In genomic region chr3:19904446-19905275, GRCm38 (mm10) we compare ENCODE assay signal across 9 mouse cellular contexts. TPM values are rescaled to one million over a fixed set of nuclear protein-coding genes. Genes with fewer than 3 reads are reported as not detected.
DNase-seq lines count a peak whose midpoint lies in the region; ATAC-seq lines count a peak whose summit lies in the region.
"Had no signal": no experiment of that assay in that cellular context is flagged by ENCODE, and none has a peak within 500 bp of the region (broad histone marks: within the 10 kb centered on the region; RNA-seq: fewer than 3 reads in every experiment).

No protein-coding gene starts in this region.

- DNase-seq in left cerebral cortex, adult 11 months (ENCODE audit: low spot score) = peak; percentile 23
- DNase-seq in left cerebral cortex, adult 8-10 months (ENCODE audit: low spot score in 2 of 2) = no peak
- DNase-seq in cerebellum, adult 8-10 months = peak; percentile 16
- DNase-seq in left cerebral cortex, postnatal 4 days = peak; percentile 46
- peak; percentile 80 for DNase-seq in midbrain, embryonic 14.5 days

- no peak overlapping the region for H3K4me2 ChIP-seq in midbrain, embryonic 14.5 days (ENCODE audit: low read length)
- no peak overlapping the region for H3K4me2 ChIP-seq in stomach, embryonic 15.5 days
- H3K4me2 ChIP-seq: limb, embryonic 15.5 days had no signal

- intact Hi-C loops in left cerebral cortex, postnatal 4 days (cut with DNase I) = loop anchor here (5.0 to 10.0 kb wide), 2 partner anchors 100 to 293 kb away; no protein-coding TSS in a partner anchor

- peak; percentile 96 for ATAC-seq in frontal cortex, adult (ENCODE audit: low TSS enrichment)
- ATAC-seq in inflammation-experienced regulatory T-cells, adult 6 months = peak; percentile 87
- peak; percentile 86 for ATAC-seq in midbrain, embryonic 14.5 days (ENCODE audit: low FRiP score, low TSS enrichment)
- peak; percentile 60; the same call in 1 of the 2 replicates for ATAC-seq in stomach, embryonic 15.5 days (ENCODE audit: insufficient read depth, low FRiP score, low read depth)

- no peaks in the 10 kb centered on the region for H3K27me3 ChIP-seq in midbrain, embryonic 14.5 days (ENCODE audit: control insufficient read depth, insufficient read depth, low read length)
- no peaks in the 10 kb centered on the region for H3K27me3 ChIP-seq in stomach, embryonic 15.5 days (replicated peaks)
- H3K27me3 ChIP-seq: limb, embryonic 15.5 days had no signal

- H3K36me3 ChIP-seq in midbrain, embryonic 14.5 days (ENCODE audit: control insufficient read depth, insufficient read depth, low read length) = no peaks in the 10 kb centered on the region
- no peaks in the 10 kb centered on the region for H3K36me3 ChIP-seq in stomach, embryonic 15.5 days
- H3K36me3 ChIP-seq: limb, embryonic 15.5 days had no signal

- H3K4me3 ChIP-seq in midbrain, embryonic 14.5 days (replicated peaks; ENCODE audit: low read depth, low read length) = no peak overlapping the region
- H3K4me3 ChIP-seq in stomach, embryonic 15.5 days (replicated peaks) = no peak overlapping the region
- H3K4me3 ChIP-seq: limb, embryonic 15.5 days had no signal

- no peak overlapping the region for H3K9ac ChIP-seq in midbrain, embryonic 14.5 days (replicated peaks; ENCODE audit: low read length)
- no peak overlapping the region for H3K9ac ChIP-seq in stomach, embryonic 15.5 days
- H3K9ac ChIP-seq: limb, embryonic 15.5 days had no signal

- no peak overlapping the region for H3K27ac ChIP-seq in midbrain, embryonic 14.5 days (replicated peaks; ENCODE audit: low read depth, low read length)
- H3K27ac ChIP-seq in stomach, embryonic 15.5 days = no peak overlapping the region
- H3K27ac ChIP-seq: limb, embryonic 15.5 days had no signal

- WGBS in midbrain, embryonic 14.5 days = 25% methylated on average over 5 of the region's 5 CpGs
- 25% methylated on average over 5 of the region's 5 CpGs for WGBS in stomach, embryonic 15.5 days

- H3K4me1 ChIP-seq in midbrain, embryonic 14.5 days (ENCODE audit: control insufficient read depth, insufficient read depth, low read length) = no peaks in the 10 kb centered on the region
- no peaks in the 10 kb centered on the region for H3K4me1 ChIP-seq in stomach, embryonic 15.5 days
- H3K4me1 ChIP-seq: limb, embryonic 15.5 days had no signal

- H3K9me3 ChIP-seq in midbrain, embryonic 14.5 days (ENCODE audit: control insufficient read depth, low read length) = no peaks in the 10 kb centered on the region
- no peaks in the 10 kb centered on the region for H3K9me3 ChIP-seq in stomach, embryonic 15.5 days
- H3K9me3 ChIP-seq: limb, embryonic 15.5 days had no signal

RNA-seq across cellular contexts. Expression of gene Cp, which starts 52.2 kb away (rescaled TPM):
- 10 to 100 TPM; 10.2 to 14.0 (median 11.4) TPM for total RNA-seq in left cerebral cortex, adult 8-10 months (2022)
- polyA plus RNA-seq in inflammation-experienced regulatory T-cells, adult 6 months (2017; shearing (Covaris generic)) = 1 to 10 TPM in 2 of 3 experiments, under 1 TPM in 1; 0.20 to 1.7 (median 1.4) TPM
- total RNA-seq in left cerebral cortex, postnatal 4 days (2021) = 10 to 100 TPM in 1 of 2 experiments, 1 to 10 TPM in 1; 8.8 to 10.6 TPM
- 3.0 and 12.9 TPM in 2 replicates for polyA plus RNA-seq in midbrain, embryonic 14.5 days (2014; fragmentation: Nextera tagmentation; extraction: Ambion mirVana)
- polyA plus RNA-seq in stomach, embryonic 15.5 days (2015; fragmentation: Nextera tagmentation; extraction: Ambion mirVana) = 0.99 and 1.7 TPM in 2 replicates

Comparison
In these comparisons a context has a peak if more than half of its experiments do, and no peak if none do; other contexts are left out.
1. DNase-seq: peak in left cerebral cortex, adult 11 months (single experiment), cerebellum, adult 8-10 months (single experiment), left cerebral cortex, postnatal 4 days (single experiment) and midbrain, embryonic 14.5 days (single experiment); none in left cerebral cortex, adult 8-10 months (0 of 2).
2. Peak in every context shown above with its lines, with median percentiles within 50 percentile points of each other: ATAC-seq.